Mouse (Mus musculus) cerebellum, adult 2 months (tissue): ENCODE data around the gene Frat2.

Source experiments
- CTCF ChIP-seq: fragments of 200-500 bp; IDR thresholded peaks from 2 replicates; pipeline ENCODE4 v1.5.1; 2011; ENCODE audit warnings: low read depth, mild to moderate bottlenecking, control low read depth, low read length, moderate library complexity, borderline replicate concordance; ENCODE audit not compliant: insufficient read depth
- POLR2A ChIP-seq: fragments of 200-500 bp; IDR thresholded peaks from 2 replicates; pipeline ENCODE4 v1.6.1; 2011; ENCODE audit warnings: low read length, control low read depth, borderline replicate concordance; ENCODE audit not compliant: insufficient read depth

- TF ChIP-seq CTCF (no peak), POLR2A (no peak)
Measured at GRCm38 (mm10) chr19:41796789-41797327, 51.1 kb downstream of the Frat2 start.
